Mouse (Mus musculus): ENCODE measurements around the gene Uchl4. TPM values are rescaled to one million over a fixed set of nuclear protein-coding genes. Genes with fewer than 3 reads are reported as not detected.

The Uchl4 gene
- polyA plus RNA-seq, 1 experiment from 2014 or later = 3.3 TPM

Small RNA genes within 50 kb of the gene (microRNA-seq; reads per million reads assigned to microRNA genes)
- not detected for gene Gm24106

Other genes with a start within 250 kb of the Uchl4 start
- 12.2 and 14.3 TPM in 2 replicates for gene Smad6, start 213.1 kb upstream of the Uchl4 start, polyA plus RNA-seq (2014; fragmentation: Nextera tagmentation; extraction: Ambion mirVana)
- 0.16 and 0.19 TPM in 2 replicates for gene Lctl, start 118.1 kb upstream of the Uchl4 start, polyA plus RNA-seq (2014; fragmentation: Nextera tagmentation; extraction: Ambion mirVana)
- gene Zwilch, start 62.1 kb upstream of the Uchl4 start, polyA plus RNA-seq (2014; fragmentation: Nextera tagmentation; extraction: Ambion mirVana) = 17.3 and 34.4 TPM in 2 replicates
- 1,389 and 1,446 TPM in 2 replicates for gene Rpl4, start 61.8 kb upstream of the Uchl4 start, polyA plus RNA-seq (2014; fragmentation: Nextera tagmentation; extraction: Ambion mirVana)
- 25.7 and 37.9 TPM in 2 replicates for gene Snapc5, start 55.9 kb upstream of the Uchl4 start, polyA plus RNA-seq (2014; fragmentation: Nextera tagmentation; extraction: Ambion mirVana)
- gene Map2k1, start 18.4 kb downstream of the Uchl4 start, polyA plus RNA-seq (2014; fragmentation: Nextera tagmentation; extraction: Ambion mirVana) = 56.9 and 72.3 TPM in 2 replicates
- 279 and 325 TPM in 2 replicates for gene Tipin, start 46.4 kb downstream of the Uchl4 start, polyA plus RNA-seq (2014; fragmentation: Nextera tagmentation; extraction: Ambion mirVana)
- 11.9 and 24.6 TPM in 2 replicates for gene Dis3l, start 106.1 kb downstream of the Uchl4 start, polyA plus RNA-seq (2014; fragmentation: Nextera tagmentation; extraction: Ambion mirVana)
- gene Megf11, start 150.4 kb downstream of the Uchl4 start, polyA plus RNA-seq (2014; fragmentation: Nextera tagmentation; extraction: Ambion mirVana) = 3.3 and 3.7 TPM in 2 replicates